Mouse (Mus musculus): ENCODE data around the gene Erfe. TPM values are rescaled to one million over a fixed set of nuclear protein-coding genes. Genes with fewer than 3 reads are reported as not detected.

Gene Erfe
- polyA plus RNA-seq, 1 experiment from 2014 or later = 0.17 TPM

DNA sequence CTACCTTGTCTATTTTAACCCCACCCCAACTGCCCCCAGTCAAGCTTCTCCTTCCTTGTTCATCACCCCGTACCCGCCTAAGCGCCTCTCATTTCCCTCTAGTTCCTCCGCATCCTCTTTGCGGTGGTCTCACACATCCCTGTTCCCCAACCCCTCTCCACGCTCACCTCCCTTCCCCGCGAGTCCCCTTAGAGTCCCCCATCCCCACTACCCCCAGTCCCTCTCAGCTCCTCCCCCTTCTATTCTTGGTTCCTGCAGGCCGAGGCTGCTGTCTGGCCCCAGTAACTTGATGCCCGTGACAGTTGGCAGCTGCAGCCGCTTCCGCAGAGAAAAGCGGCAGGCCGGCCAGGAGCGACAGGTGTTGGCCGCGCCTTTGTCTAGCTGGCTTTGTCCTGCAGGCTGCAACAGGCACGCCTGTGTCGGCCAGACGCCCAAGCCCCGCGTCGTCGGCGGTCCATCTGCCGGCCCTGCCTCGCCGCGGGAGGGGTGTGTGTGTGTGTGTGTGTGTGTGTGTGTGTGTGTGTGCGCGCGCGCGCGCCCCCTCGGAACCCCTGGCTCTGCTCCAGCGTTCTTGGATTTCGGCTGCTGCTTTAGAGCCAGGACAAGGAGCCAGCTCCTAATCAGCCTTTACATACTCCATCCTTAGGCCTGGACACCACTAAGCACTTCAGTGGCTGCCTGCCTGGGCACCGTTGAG, 47.8 kb downstream of the Erfe start, which contains the start of gene Hes6:
Hes6 (minus strand) TSS at position 141 of the 697 bp plus-strand sequence.
- ATAC-seq (ENCODE audit: low read depth) = peak; percentile 46
- 0% methylated on average over 38 of the region's 39 CpGs for WGBS
- Histone ChIP-seq H3K4me1 (ENCODE audit: control insufficient read depth, insufficient read depth, low read length) (peaks cover 19% of the 10 kb centered on the region), H3K4me2 (ENCODE audit: low read depth, low read length) (peak within 1 kb of the TSS; percentile 98), H3K27ac (ENCODE audit: low read depth, low read length) (peak within 1 kb of the TSS; percentile 91), H3K36me3 (ENCODE audit: control insufficient read depth, insufficient read depth, low read length) (peaks cover 5% of the 10 kb centered on the region; the same call in 1 of the 2 replicates), H3K9ac (replicated peaks; ENCODE audit: low read depth, low read length) (peak within 1 kb of the TSS; percentile 88), H3K27me3 (ENCODE audit: control insufficient read depth, insufficient read depth, low read length) (no peaks in the 10 kb centered on the region), H3K4me3 (ENCODE audit: low read depth, low read length) (peak within 1 kb of the TSS; percentile 84), H3K9me3 (ENCODE audit: control insufficient read depth, low read length) (no peaks in the 10 kb centered on the region)

DNA sequence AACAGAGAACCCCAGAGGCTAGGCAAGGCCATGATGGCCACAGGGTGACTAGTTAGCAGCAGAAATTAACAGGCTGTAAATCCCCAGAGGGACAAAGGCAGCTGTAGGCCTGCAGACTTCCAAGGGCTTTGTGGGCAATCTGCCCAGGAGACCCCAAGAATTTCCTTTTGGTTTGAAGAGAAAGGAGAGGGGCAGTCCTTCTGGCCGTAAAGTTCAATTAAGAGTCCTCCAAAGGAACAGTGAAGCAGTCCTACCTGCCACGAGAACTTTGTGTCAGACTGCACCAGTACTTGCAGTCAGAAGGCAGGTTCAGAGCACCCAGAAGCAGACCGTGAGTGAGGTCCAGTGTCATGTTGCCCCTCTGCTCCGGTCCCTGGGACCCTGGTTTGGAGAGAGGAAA, 48.7 kb downstream of the Erfe start:
- ATAC-seq (ENCODE audit: low read depth) = no peak
- H3K4me1 ChIP-seq (ENCODE audit: control insufficient read depth, insufficient read depth, low read length) = peaks cover 19% of the 10 kb centered on the region
- no peak overlapping the region for H3K9ac ChIP-seq (replicated peaks; ENCODE audit: low read depth, low read length)

DNA sequence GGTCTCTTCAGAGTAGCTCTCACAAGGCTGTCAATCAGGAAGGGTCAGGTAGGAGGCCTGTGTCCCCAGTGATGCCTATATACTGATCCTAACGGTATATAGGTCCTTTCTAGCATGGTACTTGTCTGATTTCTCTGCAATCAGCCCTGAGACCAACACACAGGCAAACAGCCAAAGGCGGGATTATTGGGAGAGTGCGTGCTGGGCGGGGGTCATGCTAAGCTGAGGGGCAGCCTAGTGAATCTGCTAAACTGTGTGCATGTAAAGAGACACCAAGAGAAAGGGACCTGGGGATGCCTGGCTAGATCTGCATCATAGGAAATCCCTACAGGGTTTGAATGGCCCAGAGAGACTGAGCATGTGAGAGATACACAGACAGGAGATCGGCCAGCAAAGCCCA, 49.1 kb downstream of the Erfe start:
- Histone ChIP-seq H3K9me3 (ENCODE audit: control insufficient read depth, low read length) (no peaks in the 10 kb centered on the region), H3K36me3 (ENCODE audit: control insufficient read depth, insufficient read depth, low read length) (peaks cover 5% of the 10 kb centered on the region; the same call in 1 of the 2 replicates), H3K27me3 (ENCODE audit: control insufficient read depth, insufficient read depth, low read length) (no peaks in the 10 kb centered on the region), H3K4me2 (ENCODE audit: low read depth, low read length) (no peak overlapping the region), H3K27ac (ENCODE audit: low read depth, low read length) (peak overlapping the region; percentile 91; the same call in 1 of the 2 replicates), H3K9ac (replicated peaks; ENCODE audit: low read depth, low read length) (no peak overlapping the region), H3K4me1 (ENCODE audit: control insufficient read depth, insufficient read depth, low read length) (peaks cover 19% of the 10 kb centered on the region), H3K4me3 (ENCODE audit: low read depth, low read length) (no peak overlapping the region)
- WGBS = 39% methylated on average over 5 of the region's 5 CpGs
- no peak for ATAC-seq (ENCODE audit: low read depth)

More for the DNA sequence above, 48.7 kb downstream of the Erfe start:
- WGBS = 22% methylated on average over 4 of the region's 4 CpGs
- Histone ChIP-seq H3K27me3 (ENCODE audit: control insufficient read depth, insufficient read depth, low read length) (no peaks in the 10 kb centered on the region), H3K4me3 (ENCODE audit: low read depth, low read length) (no peak overlapping the region), H3K9me3 (ENCODE audit: control insufficient read depth, low read length) (no peaks in the 10 kb centered on the region), H3K36me3 (ENCODE audit: control insufficient read depth, insufficient read depth, low read length) (peaks cover 5% of the 10 kb centered on the region; the same call in 1 of the 2 replicates), H3K27ac (ENCODE audit: low read depth, low read length) (peak overlapping the region; percentile 91), H3K4me2 (ENCODE audit: low read depth, low read length) (no peak overlapping the region; the same call in 1 of the 2 replicates)

- no peak overlapping the region for H3K27ac ChIP-seq (ENCODE audit: low read depth, low read length)
- WGBS = 61% methylated on average over 1 of the region's 1 CpGs
- no peak overlapping the region for H3K9ac ChIP-seq (replicated peaks; ENCODE audit: low read depth, low read length)
- peaks cover 9% of the 10 kb centered on the region for H3K4me1 ChIP-seq (ENCODE audit: control insufficient read depth, insufficient read depth, low read length)
- H3K36me3 ChIP-seq (ENCODE audit: control insufficient read depth, insufficient read depth, low read length) = peaks cover 5% of the 10 kb centered on the region
- H3K4me3 ChIP-seq (ENCODE audit: low read depth, low read length) = no peak overlapping the region
- H3K27me3 ChIP-seq (ENCODE audit: control insufficient read depth, insufficient read depth, low read length) = no peaks in the 10 kb centered on the region
- no peak overlapping the region for H3K4me2 ChIP-seq (ENCODE audit: low read depth, low read length)
- H3K9me3 ChIP-seq (ENCODE audit: control insufficient read depth, low read length) = no peaks in the 10 kb centered on the region
- no peak for ATAC-seq (ENCODE audit: low read depth)
These were observed 51.8 kb downstream of the Erfe start for GRCm38 (mm10) chr1:91417991-91418390.

DNA sequence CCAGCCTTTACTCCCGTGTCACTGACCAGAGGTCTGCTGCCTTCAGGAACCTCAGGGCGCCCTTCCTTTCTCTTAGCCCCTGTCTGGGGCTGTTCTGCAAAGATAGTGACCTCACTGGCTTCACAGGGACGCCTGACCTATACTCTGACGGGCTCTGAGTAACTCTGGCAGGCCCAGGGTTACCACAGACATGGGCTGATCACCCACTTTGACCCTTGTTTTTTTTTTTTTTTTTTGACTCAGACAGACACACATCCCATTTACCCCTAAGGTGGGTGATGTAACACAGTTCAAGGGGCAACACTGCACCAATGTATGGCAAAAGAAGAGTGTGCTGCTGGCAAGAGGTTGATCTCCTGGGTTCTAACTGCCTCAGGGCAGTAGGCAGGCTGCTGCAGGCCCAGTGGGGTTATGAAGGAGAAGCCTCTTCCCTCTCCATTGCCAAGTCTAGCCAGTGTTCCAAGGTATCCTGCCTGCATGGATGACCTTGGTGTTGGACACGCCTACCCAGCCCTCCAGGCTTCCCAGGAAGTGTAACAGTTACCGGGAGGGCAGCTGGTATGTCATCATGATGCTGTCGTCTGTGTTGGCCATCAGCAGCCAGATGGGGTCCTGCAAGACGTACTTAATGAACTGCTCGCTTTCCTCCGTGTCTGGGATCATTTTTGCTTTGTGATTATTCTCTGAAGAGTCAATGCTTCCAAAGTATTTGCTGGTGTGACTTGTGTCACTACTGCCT, 53.8 kb downstream of the Erfe start:
- Histone ChIP-seq H3K27ac (ENCODE audit: low read depth, low read length) (no peak overlapping the region), H3K36me3 (ENCODE audit: control insufficient read depth, insufficient read depth, low read length) (peaks cover 5% of the 10 kb centered on the region), H3K27me3 (ENCODE audit: control insufficient read depth, insufficient read depth, low read length) (no peaks in the 10 kb centered on the region), H3K9ac (replicated peaks; ENCODE audit: low read depth, low read length) (no peak overlapping the region), H3K4me1 (ENCODE audit: control insufficient read depth, insufficient read depth, low read length) (peaks cover 2% of the 10 kb centered on the region), H3K4me2 (ENCODE audit: low read depth, low read length) (no peak overlapping the region), H3K9me3 (ENCODE audit: control insufficient read depth, low read length) (no peaks in the 10 kb centered on the region), H3K4me3 (ENCODE audit: low read depth, low read length) (no peak overlapping the region)
- no peak for ATAC-seq (ENCODE audit: low read depth)
- 60% methylated on average over 10 of the region's 10 CpGs for WGBS

GRCm38 (mm10) chr1:91420601-91421065, 54.4 kb downstream of the Erfe start:
- Histone ChIP-seq H3K27me3 (ENCODE audit: control insufficient read depth, insufficient read depth, low read length) (no peaks in the 10 kb centered on the region), H3K4me1 (ENCODE audit: control insufficient read depth, insufficient read depth, low read length) (no peaks in the 10 kb centered on the region), H3K27ac (ENCODE audit: low read depth, low read length) (no peak overlapping the region), H3K4me2 (ENCODE audit: low read depth, low read length) (no peak overlapping the region), H3K36me3 (ENCODE audit: control insufficient read depth, insufficient read depth, low read length) (peaks cover 5% of the 10 kb centered on the region), H3K4me3 (ENCODE audit: low read depth, low read length) (no peak overlapping the region), H3K9me3 (ENCODE audit: control insufficient read depth, low read length) (no peaks in the 10 kb centered on the region), H3K9ac (replicated peaks; ENCODE audit: low read depth, low read length) (no peak overlapping the region)
- 94% methylated on average over 8 of the region's 8 CpGs for WGBS
- ATAC-seq (ENCODE audit: low read depth) = no peak

Other genes starting within 250 kb of the Erfe start
- gene Rbm44, start 221.3 kb upstream of the Erfe start, polyA plus RNA-seq (2014; fragmentation: Nextera tagmentation; extraction: Ambion mirVana) = 0.06 and 0.39 TPM in 2 replicates
- 8.3 and 15.8 TPM in 2 replicates for gene Ramp1, start 186.6 kb upstream of the Erfe start, polyA plus RNA-seq (2014; fragmentation: Nextera tagmentation; extraction: Ambion mirVana)
- gene Ube2f, start 116.1 kb upstream of the Erfe start, polyA plus RNA-seq (2014; fragmentation: Nextera tagmentation; extraction: Ambion mirVana) = 60.2 and 61.9 TPM in 2 replicates
- 8.4 and 11.6 TPM in 2 replicates for gene Scly, start 68.1 kb upstream of the Erfe start, polyA plus RNA-seq (2014; fragmentation: Nextera tagmentation; extraction: Ambion mirVana)
- gene Espnl, start 44.4 kb upstream of the Erfe start, polyA plus RNA-seq (2014; fragmentation: Nextera tagmentation; extraction: Ambion mirVana) = 0.10 and 0.11 TPM in 2 replicates
- gene Klhl30, start 15.4 kb upstream of the Erfe start, polyA plus RNA-seq (2014; fragmentation: Nextera tagmentation; extraction: Ambion mirVana) = 0.17 TPM in 1 of 2 replicates, not detected in the other
- gene Ilkap, start 32.4 kb downstream of the Erfe start, polyA plus RNA-seq (2014; fragmentation: Nextera tagmentation; extraction: Ambion mirVana) = 145 and 150 TPM in 2 replicates
- gene Hes6, start 47.6 kb downstream of the Erfe start, polyA plus RNA-seq (2014; fragmentation: Nextera tagmentation; extraction: Ambion mirVana) = 100 and 101 TPM in 2 replicates
- gene Per2, start 92.9 kb downstream of the Erfe start, polyA plus RNA-seq (2014; fragmentation: Nextera tagmentation; extraction: Ambion mirVana) = 3.7 and 7.5 TPM in 2 replicates
- 7.7 and 8.7 TPM in 2 replicates for gene Traf3ip1, start 128.2 kb downstream of the Erfe start, polyA plus RNA-seq (2014; fragmentation: Nextera tagmentation; extraction: Ambion mirVana)
- 14.4 and 20.0 TPM in 2 replicates for gene Asb1, start 174.1 kb downstream of the Erfe start, polyA plus RNA-seq (2014; fragmentation: Nextera tagmentation; extraction: Ambion mirVana)